Mouse (Mus musculus) liver, embryonic 14.5 days (tissue): Measurements from ENCODE around the gene Ak2. TPM values are rescaled to one million over a fixed set of nuclear protein-coding genes. Genes with fewer than 3 reads are reported as not detected.

Experiments
- ATAC-seq: fragments of 200-750 bp; cut with Nextera tagmentation; 2 replicates; pipeline ENCODE4 v1.8.0; 2017; ENCODE audit warnings: moderate number of reproducible peaks, mild to moderate bottlenecking, moderate library complexity; ENCODE audit not compliant: insufficient read depth
- DNase-seq, 3 experiments: peaks; one replicate each; pipeline ENCODE4 v3.0.0-alpha.2; 2012 to 2013; ENCODE audit warnings: low read depth in 3 of 3, low spot score in 3 of 3
- H3K27ac ChIP-seq: fragments of 300-500 bp; sonication (generic); 2 replicates; pipeline ENCODE4 v1.5.1; 2014; ENCODE audit warnings: moderate library complexity, mild to moderate bottlenecking, control low read depth, inconsistent platforms
- H3K27me3 ChIP-seq: fragments of 300-500 bp; sonication (generic); 2 replicates; pipeline ENCODE4 v1.6.1; 2014; ENCODE audit warnings: mild to moderate bottlenecking, low read length, moderate library complexity; ENCODE audit not compliant: control insufficient read depth, insufficient read depth
- H3K36me3 ChIP-seq: fragments of 300-500 bp; sonication (generic); replicated peaks from 2 replicates; pipeline ENCODE4 v1.6.1; 2014; ENCODE audit warnings: low read depth; ENCODE audit not compliant: control insufficient read depth, insufficient read depth
- H3K4me1 ChIP-seq, 2 experiments: fragments of 200-500 bp in 1 of 2; fragments of 300-500 bp in 1 of 2; sonication (generic) in 1 of 2; replicated peaks; 2 replicates each; pipeline ENCODE4 v1.6.1; 2012 to 2014; ENCODE audit warnings: antibody characterized with exemption in 1 of 2, inconsistent platforms in 1 of 2, low read length in 1 of 2; ENCODE audit not compliant: control insufficient read depth in 2 of 2, insufficient read depth in 2 of 2
- H3K4me2 ChIP-seq: fragments of 300-500 bp; sonication (generic); 2 replicates; pipeline ENCODE4 v1.6.1; 2014; ENCODE audit warnings: low read depth, mild to moderate bottlenecking, control low read depth, moderate library complexity
- H3K4me3 ChIP-seq, 2 experiments: fragments of 200-500 bp in 1 of 2; fragments of 300-500 bp in 1 of 2; sonication (generic) in 1 of 2; 2 replicates each; pipeline ENCODE4 v1.5.1; 2012 to 2014; ENCODE audit warnings: low read depth in 2 of 2, low read length in 2 of 2, mild to moderate bottlenecking in 2 of 2, control low read depth in 1 of 2, inconsistent platforms in 1 of 2, moderate library complexity in 1 of 2; ENCODE audit not compliant: insufficient read depth in 1 of 2
- H3K9ac ChIP-seq: fragments of 300-500 bp; sonication (generic); replicated peaks from 2 replicates; pipeline ENCODE4 v1.6.1; 2014; ENCODE audit warnings: mild to moderate bottlenecking, control low read depth, moderate library complexity
- H3K9me3 ChIP-seq: fragments of 300-500 bp; sonication (generic); 2 replicates; pipeline ENCODE4 v1.6.1; 2016; ENCODE audit warnings: low read length, mixed read lengths; ENCODE audit not compliant: control insufficient read depth
- CTCF ChIP-seq: IDR thresholded peaks from 2 replicates; pipeline ENCODE4 v1.5.1; 2016; ENCODE audit warnings: antibody characterized with exemption, low read depth, control low read depth
- EP300 ChIP-seq: IDR thresholded peaks from 2 replicates; pipeline ENCODE4 v1.6.1; 2016; ENCODE audit warnings: antibody characterized with exemption, low read depth
- WGBS: fragments of 180-500 bp; shearing (Covaris S2); extraction: QIAGEN DNeasy Blood & Tissue Kit; methylation state at CpG from one replicate; pipeline ENCODE4 v1.1.7; 2014; ENCODE audit not compliant: insufficient replicate concordance; 5-methylcytosine and 5-hydroxymethylcytosine counted together
- polyA plus RNA-seq, 2 experiments: library from polyadenylated mRNA; depleted of rRNA in 1 of 2; stranded (reverse) in 1 of 2; unstranded in 1 of 2; fragments of >200 nt; fragmentation: Nextera tagmentation in 1 of 2; extraction: Ambion mirVana in 1 of 2; gene quantifications; 2 replicates each; pipeline versions ENCODE4 v1.2.1 to v1.2.3; 2012 to 2014

Ak2 gene
- polyA plus RNA-seq, 2 experiments, result 68.3 to 94.0 TPM

GRCm38 (mm10) chr4:129008006-129008519 is 16.3 kb downstream of the Ak2 start:
- Histone ChIP-seq H3K27me3 (no peaks in the 10 kb centered on the region), H3K36me3 (peaks cover 40% of the 10 kb centered on the region), H3K9ac (no peak overlapping the region), H3K4me3 (no peak overlapping the region), H3K4me1 (no peaks in the 10 kb centered on the region), H3K9me3 (no peaks in the 10 kb centered on the region), H3K4me2 (no peak overlapping the region), H3K27ac (no peak overlapping the region)
- no peak for DNase-seq
- WGBS, result 79% methylated on average over 12 of the region's 12 CpGs
- TF ChIP-seq EP300, result no peak
- no peak for ATAC-seq

- Histone ChIP-seq H3K9ac (no peak overlapping the region), H3K27me3 (no peaks in the 10 kb centered on the region), H3K4me3 (no peak overlapping the region), H3K27ac (no peak overlapping the region), H3K4me1 (no peaks in the 10 kb centered on the region), H3K36me3 (peaks cover 40% of the 10 kb centered on the region), H3K4me2 (no peak overlapping the region), H3K9me3 (no peaks in the 10 kb centered on the region)
- no peak for ATAC-seq
- WGBS, result 53% methylated on average over 3 of the region's 3 CpGs
- DNase-seq, result no peak
- TF ChIP-seq CTCF (no peak), EP300 (no peak)
Observed at GRCm38 (mm10) chr4:129008672-129009071, 16.9 kb downstream of the Ak2 start.

- no peaks in the 10 kb centered on the region for H3K27me3 ChIP-seq
- H3K9ac ChIP-seq, result no peak overlapping the region
- whole genome bisulfite sequencing, result 82% methylated on average over 5 of the region's 5 CpGs
- no peak for ATAC-seq
- no peak for DNase-seq
- H3K4me1 ChIP-seq, result no peaks in the 10 kb centered on the region
- H3K36me3 ChIP-seq, result peaks cover 40% of the 10 kb centered on the region
- no peak overlapping the region for H3K4me2 ChIP-seq
- H3K27ac ChIP-seq, result no peak overlapping the region
- no peaks in the 10 kb centered on the region for H3K9me3 ChIP-seq
- no peak for TF ChIP-seq CTCF
- no peak for TF ChIP-seq EP300
- H3K4me3 ChIP-seq, result no peak overlapping the region
Observed at GRCm38 (mm10) chr4:129009521-129009920, 17.8 kb downstream of the Ak2 start.

DNA sequence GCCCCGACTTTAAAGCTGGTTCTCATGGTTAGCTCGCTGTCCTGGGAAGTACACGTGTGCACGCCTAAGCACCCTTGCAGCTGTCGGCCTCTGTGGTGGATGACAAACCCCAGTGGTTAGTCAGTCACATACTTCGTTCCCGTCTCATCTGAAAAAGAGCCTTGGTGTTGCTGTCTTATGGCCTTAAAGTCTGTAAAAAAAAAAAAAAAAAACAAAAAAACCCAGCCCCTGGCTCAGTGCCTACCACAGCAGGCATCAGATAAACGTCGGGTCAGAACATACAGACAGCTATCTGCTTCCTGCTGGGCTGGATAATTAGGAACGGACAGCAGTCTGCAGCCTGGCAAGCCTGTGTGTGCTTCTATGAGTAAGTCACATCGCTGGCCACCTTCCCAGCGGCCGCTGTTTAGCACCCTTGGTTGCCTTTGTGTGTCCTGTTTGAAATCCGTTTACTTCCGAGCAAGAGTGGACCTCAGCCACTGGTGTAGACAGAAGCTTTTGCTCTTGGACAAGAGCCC is 19.9 kb downstream of the Ak2 start:
- Histone ChIP-seq H3K27ac (no peak overlapping the region), H3K36me3 (peaks cover 29% of the 10 kb centered on the region), H3K4me2 (no peak overlapping the region), H3K9me3 (no peaks in the 10 kb centered on the region), H3K9ac (no peak overlapping the region), H3K4me1 (no peaks in the 10 kb centered on the region), H3K4me3 (no peak overlapping the region), H3K27me3 (no peaks in the 10 kb centered on the region)
- ATAC-seq, result no peak
- TF ChIP-seq EP300, result no peak
- no peak for TF ChIP-seq CTCF
- 45% methylated on average over 15 of the region's 15 CpGs for WGBS
- DNase-seq, result no peak

GRCm38 (mm10) chr4:129013151-129013864 is 21.6 kb downstream of the Ak2 start:
- H3K9me3 ChIP-seq, result no peaks in the 10 kb centered on the region
- H3K27ac ChIP-seq, result no peak overlapping the region
- TF ChIP-seq EP300 (no peak), CTCF (no peak)
- H3K4me3 ChIP-seq, result no peak overlapping the region
- ATAC-seq (no peak), DNase-seq (no peak)
- no peak overlapping the region for H3K9ac ChIP-seq
- H3K27me3 ChIP-seq, result no peaks in the 10 kb centered on the region
- no peaks in the 10 kb centered on the region for H3K4me1 ChIP-seq
- WGBS, result 53% methylated on average over 10 of the region's 10 CpGs
- H3K4me2 ChIP-seq, result no peak overlapping the region
- peaks cover 17% of the 10 kb centered on the region for H3K36me3 ChIP-seq
